Mouse (Mus musculus) C2C12 (cell line): ENCODE data around the gene Syngr3.

Experiments
- CEBPB ChIP-seq: IDR thresholded peaks from one replicate; pipeline ENCODE4 v1.6.1; 2011; ENCODE audit warnings: low read depth, mild to moderate bottlenecking, control low read depth, moderate library complexity
- CTCF ChIP-seq: IDR thresholded peaks from one replicate; pipeline ENCODE4 v1.5.1; 2011; ENCODE audit not compliant: control insufficient read depth, insufficient read depth, insufficient read length
- FOSL1 ChIP-seq: IDR thresholded peaks from one replicate; pipeline ENCODE4 v1.8.0; 2011; ENCODE audit warnings: mild to moderate bottlenecking, low read length; ENCODE audit not compliant: poor library complexity, insufficient read depth, severe bottlenecking
- MAX ChIP-seq: IDR thresholded peaks from one replicate; pipeline ENCODE4 v1.6.1; 2011; ENCODE audit warnings: mild to moderate bottlenecking, control low read depth
- MYOD1 ChIP-seq: IDR thresholded peaks from one replicate; pipeline ENCODE4 v1.6.1; 2011; ENCODE audit warnings: low read depth; ENCODE audit not compliant: control insufficient read depth, insufficient read length
- MYOG ChIP-seq: IDR thresholded peaks from one replicate; pipeline ENCODE4 v1.6.1; 2011; ENCODE audit not compliant: control insufficient read depth, insufficient read length; ENCODE audit errors: extremely low read depth

- no peak for TF ChIP-seq CTCF
- no peak for TF ChIP-seq MAX
- no peak for TF ChIP-seq MYOG
- no peak for TF ChIP-seq MYOD1
- TF ChIP-seq FOSL1, result no peak
- TF ChIP-seq CEBPB, result no peak
These were observed 13.6 kb downstream of the Syngr3 start for GRCm38 (mm10) chr17:24676187-24676586.
